Mouse (Mus musculus): ENCODE results near the gene Tmem150c. TPM values are rescaled to one million over a fixed set of nuclear protein-coding genes. Genes with fewer than 3 reads are reported as not detected.

Gene Tmem150c
- total and polyA plus RNA-seq, 3 experiments, result 0.16 TPM; not detected in 2

DNA sequence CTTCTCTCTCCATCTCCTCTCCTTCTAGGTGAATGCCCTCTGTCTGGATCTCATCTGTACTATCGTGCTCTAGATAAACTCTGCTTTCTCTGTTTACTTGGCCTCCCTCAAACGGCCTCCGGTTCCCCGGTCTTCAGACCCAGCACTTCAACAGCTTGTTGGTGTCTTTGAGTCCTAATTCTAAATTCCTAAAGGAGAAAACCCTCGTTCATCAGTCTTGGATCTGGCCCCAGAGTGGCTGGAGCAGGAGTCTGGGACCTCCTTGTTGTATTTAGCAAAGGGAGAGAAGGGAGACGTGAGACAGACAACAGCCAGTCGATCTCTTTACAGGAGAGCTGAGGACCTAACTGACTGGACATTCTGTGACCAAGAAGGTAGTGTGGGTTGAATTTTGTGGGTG lies 27.0 kb upstream of the Tmem150c start:
- Histone ChIP-seq H3K4me1 (ENCODE audit: insufficient read depth, low read depth, low read length) (no peaks in the 10 kb centered on the region), H3K27me3 (ENCODE audit: insufficient read depth, low read length) (no peaks in the 10 kb centered on the region), H3K4me3 (ENCODE audit: low read depth, low read length) (no peak overlapping the region), H3K9me3 (replicated peaks) (peaks cover 16% of the 10 kb centered on the region), H3K36me3 (replicated peaks) (no peaks in the 10 kb centered on the region)
- ATAC-seq (ENCODE audit: extremely low read depth, insufficient number of reproducible peaks, low FRiP score, poor library complexity, severe bottlenecking), result no peak
- TF ChIP-seq GATA1 (IDR thresholded peaks at IDR 0.05; ENCODE audit: borderline replicate concordance, low read length) (no peak), GATA2 (IDR thresholded peaks at IDR 0.05; ENCODE audit: borderline replicate concordance, low read depth, low read length) (no peak), TAL1 (conservative IDR thresholded peaks at IDR 0.05; ENCODE audit: low read depth, low read length) (no peak), CTCF (IDR thresholded peaks at IDR 0.05; ENCODE audit: low read depth, low read length) (no peak), POLR2AphosphoS5 (IDR thresholded peaks at IDR 0.05; ENCODE audit: insufficient replicate concordance, low read depth, low read length) (no peak)
- DNase-seq (ENCODE audit: low spot score), result no peak

DNA sequence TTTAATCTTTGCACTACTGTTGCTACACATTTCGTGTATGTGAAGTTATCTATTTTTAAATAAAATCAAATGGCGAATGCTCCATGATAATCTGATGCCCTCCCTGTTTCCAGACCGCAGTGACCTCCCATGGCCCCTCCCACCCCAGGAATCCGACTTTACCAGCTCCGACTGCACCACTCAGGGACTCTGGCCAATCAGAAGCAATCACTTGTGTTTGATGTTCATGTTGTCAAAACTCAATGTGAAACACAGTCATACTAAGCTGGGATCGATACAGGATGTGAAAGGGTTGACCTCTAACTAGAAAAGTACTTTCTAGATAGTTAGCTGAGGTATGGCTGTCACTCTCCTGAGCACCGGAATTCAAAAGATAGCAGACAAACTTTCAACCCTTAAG lies 26.3 kb upstream of the Tmem150c start:
- Histone ChIP-seq H3K9me3 (replicated peaks) (peaks cover 14% of the 10 kb centered on the region), H3K4me1 (ENCODE audit: insufficient read depth, low read depth, low read length) (no peaks in the 10 kb centered on the region), H3K36me3 (replicated peaks) (no peaks in the 10 kb centered on the region), H3K27me3 (ENCODE audit: insufficient read depth, low read length) (no peaks in the 10 kb centered on the region), H3K4me3 (ENCODE audit: low read depth, low read length) (no peak overlapping the region)
- ATAC-seq (ENCODE audit: extremely low read depth, insufficient number of reproducible peaks, low FRiP score, poor library complexity, severe bottlenecking), result no peak
- TF ChIP-seq CTCF (IDR thresholded peaks at IDR 0.05; ENCODE audit: low read depth, low read length), result no peak
- TF ChIP-seq POLR2AphosphoS5 (IDR thresholded peaks at IDR 0.05; ENCODE audit: insufficient replicate concordance, low read depth, low read length), result no peak
- TF ChIP-seq GATA2 (IDR thresholded peaks at IDR 0.05; ENCODE audit: borderline replicate concordance, low read depth, low read length), result no peak
- TF ChIP-seq TAL1 (conservative IDR thresholded peaks at IDR 0.05; ENCODE audit: low read depth, low read length), result no peak
- TF ChIP-seq GATA1 (IDR thresholded peaks at IDR 0.05; ENCODE audit: borderline replicate concordance, low read length), result no peak
- DNase-seq (ENCODE audit: low spot score), result no peak

DNA sequence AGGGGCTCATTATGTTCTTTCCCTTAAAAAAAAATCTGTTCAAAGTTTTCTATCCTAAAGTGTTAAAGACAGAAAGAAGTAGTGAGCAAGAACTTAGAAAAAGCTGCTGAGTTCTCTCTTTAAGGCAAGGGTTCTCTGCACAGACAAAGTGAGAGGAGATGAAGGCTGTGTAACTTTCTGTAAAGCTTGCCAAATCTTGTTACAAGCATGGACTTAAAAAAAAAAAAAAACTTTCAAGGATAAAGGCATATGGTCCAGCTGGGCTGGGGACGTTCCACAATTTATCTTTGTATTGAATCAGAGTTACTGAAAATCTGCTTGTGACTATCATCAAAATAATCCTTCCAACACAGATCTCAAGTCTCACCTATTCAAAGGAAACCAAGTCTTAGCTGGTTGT lies 21.4 kb upstream of the Tmem150c start:
- Histone ChIP-seq H3K9me3 (replicated peaks) (peaks cover 27% of the 10 kb centered on the region), H3K36me3 (replicated peaks) (no peaks in the 10 kb centered on the region), H3K4me3 (ENCODE audit: low read depth, low read length) (no peak overlapping the region), H3K27me3 (ENCODE audit: insufficient read depth, low read length) (no peaks in the 10 kb centered on the region), H3K4me1 (ENCODE audit: insufficient read depth, low read depth, low read length) (no peaks in the 10 kb centered on the region)
- no peak for DNase-seq (ENCODE audit: low spot score)
- ATAC-seq (ENCODE audit: extremely low read depth, insufficient number of reproducible peaks, low FRiP score, poor library complexity, severe bottlenecking), result no peak
- TF ChIP-seq POLR2AphosphoS5 (IDR thresholded peaks at IDR 0.05; ENCODE audit: insufficient replicate concordance, low read depth, low read length) (no peak), CTCF (IDR thresholded peaks at IDR 0.05; ENCODE audit: low read depth, low read length) (no peak), GATA1 (IDR thresholded peaks at IDR 0.05; ENCODE audit: borderline replicate concordance, low read length) (no peak), GATA2 (IDR thresholded peaks at IDR 0.05; ENCODE audit: borderline replicate concordance, low read depth, low read length) (no peak), TAL1 (conservative IDR thresholded peaks at IDR 0.05; ENCODE audit: low read depth, low read length) (no peak)

DNA sequence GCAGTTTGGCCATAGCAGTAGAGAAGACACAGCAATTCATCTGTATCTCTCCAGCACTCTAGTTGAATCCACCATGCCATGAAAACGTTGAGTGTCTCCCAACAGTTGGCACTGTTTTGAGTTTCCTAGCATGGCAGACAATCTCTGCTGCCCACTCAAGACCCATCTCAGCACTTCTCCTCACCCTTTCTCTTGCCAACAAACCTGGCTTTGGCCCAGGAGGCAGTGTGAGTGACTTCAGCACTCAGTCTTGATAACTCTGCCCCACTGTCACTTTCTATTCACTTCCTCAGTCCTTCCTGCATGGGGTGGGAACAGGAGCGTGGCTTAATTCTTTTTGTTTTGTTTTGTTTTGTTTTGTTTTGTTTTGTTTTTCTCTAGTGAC lies 19.2 kb upstream of the Tmem150c start:
- Histone ChIP-seq H3K4me1 (ENCODE audit: insufficient read depth, low read depth, low read length) (no peaks in the 10 kb centered on the region), H3K27me3 (ENCODE audit: insufficient read depth, low read length) (no peaks in the 10 kb centered on the region), H3K36me3 (replicated peaks) (no peaks in the 10 kb centered on the region), H3K4me3 (ENCODE audit: low read depth, low read length) (no peak overlapping the region), H3K9me3 (replicated peaks) (peaks cover 35% of the 10 kb centered on the region)
- no peak for DNase-seq (ENCODE audit: low spot score)
- TF ChIP-seq TAL1 (conservative IDR thresholded peaks at IDR 0.05; ENCODE audit: low read depth, low read length) (no peak), POLR2AphosphoS5 (IDR thresholded peaks at IDR 0.05; ENCODE audit: insufficient replicate concordance, low read depth, low read length) (no peak), GATA2 (IDR thresholded peaks at IDR 0.05; ENCODE audit: borderline replicate concordance, low read depth, low read length) (no peak), GATA1 (IDR thresholded peaks at IDR 0.05; ENCODE audit: borderline replicate concordance, low read length) (no peak), CTCF (IDR thresholded peaks at IDR 0.05; ENCODE audit: low read depth, low read length) (no peak)
- ATAC-seq (ENCODE audit: extremely low read depth, insufficient number of reproducible peaks, low FRiP score, poor library complexity, severe bottlenecking), result no peak

DNA sequence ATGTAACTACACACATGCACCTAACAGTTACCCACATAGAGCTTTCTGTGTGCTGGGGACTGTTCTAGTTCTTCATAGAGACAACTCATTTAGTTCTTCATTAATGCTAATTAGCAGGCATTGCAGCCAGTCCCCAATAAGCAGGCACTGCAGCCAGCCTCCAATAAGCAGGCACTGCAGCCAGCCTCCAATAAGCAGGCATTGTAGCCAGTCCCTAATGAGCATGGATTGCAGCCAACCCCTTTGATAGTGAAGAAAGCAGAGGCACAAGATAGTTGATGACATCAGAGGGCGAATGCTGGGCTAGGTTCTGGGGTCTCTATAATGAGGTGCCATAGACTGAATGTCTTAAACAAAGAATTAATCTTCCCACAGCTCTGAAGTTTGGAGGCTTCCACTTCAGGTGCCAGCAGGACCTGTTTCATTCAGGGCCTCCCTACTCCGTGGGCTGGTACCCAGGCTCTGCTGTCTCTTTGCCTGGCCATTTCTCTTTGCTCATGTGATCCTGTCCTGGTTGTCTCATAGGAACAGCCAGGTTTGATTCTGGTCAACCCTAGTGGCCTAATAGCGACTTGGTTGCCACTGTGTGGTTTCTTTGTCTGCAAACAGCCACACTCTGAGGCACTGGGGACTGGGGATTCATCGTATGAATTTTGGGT lies 18.6 kb upstream of the Tmem150c start:
- DNase-seq (ENCODE audit: low spot score) (no peak), ATAC-seq (ENCODE audit: extremely low read depth, insufficient number of reproducible peaks, low FRiP score, poor library complexity, severe bottlenecking) (no peak)
- peaks cover 35% of the 10 kb centered on the region for H3K9me3 ChIP-seq (replicated peaks)
- H3K4me3 ChIP-seq (ENCODE audit: low read depth, low read length), result no peak overlapping the region
- H3K27me3 ChIP-seq (ENCODE audit: insufficient read depth, low read length), result no peaks in the 10 kb centered on the region
- H3K36me3 ChIP-seq (replicated peaks), result no peaks in the 10 kb centered on the region
- H3K4me1 ChIP-seq (ENCODE audit: insufficient read depth, low read depth, low read length), result no peaks in the 10 kb centered on the region
- no peak for TF ChIP-seq CTCF (IDR thresholded peaks at IDR 0.05; ENCODE audit: low read depth, low read length)
- TF ChIP-seq GATA1 (IDR thresholded peaks at IDR 0.05; ENCODE audit: borderline replicate concordance, low read length), result no peak
- no peak for TF ChIP-seq GATA2 (IDR thresholded peaks at IDR 0.05; ENCODE audit: borderline replicate concordance, low read depth, low read length)

DNA sequence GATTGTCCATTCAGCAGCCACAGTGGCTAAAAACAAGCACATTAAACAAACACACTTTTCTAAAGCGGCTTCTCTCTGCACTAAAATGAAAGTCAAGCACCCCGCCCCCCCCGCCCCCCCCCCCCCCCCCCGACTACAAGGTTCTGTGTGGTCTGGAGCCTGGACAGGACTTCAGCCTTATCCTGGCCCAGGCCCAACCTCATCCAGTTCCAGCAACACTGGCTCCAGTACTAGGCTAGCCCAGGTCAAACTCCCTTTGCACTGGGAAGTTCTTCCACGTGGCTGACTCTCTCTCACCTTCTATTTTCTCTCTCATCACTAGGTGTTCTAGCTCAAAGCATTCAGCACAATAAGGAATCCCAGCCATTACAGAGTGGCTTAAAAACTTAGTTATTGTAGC lies 17.9 kb upstream of the Tmem150c start:
- H3K27me3 ChIP-seq (ENCODE audit: insufficient read depth, low read length), result no peaks in the 10 kb centered on the region
- no peaks in the 10 kb centered on the region for H3K36me3 ChIP-seq (replicated peaks)
- TF ChIP-seq CTCF (IDR thresholded peaks at IDR 0.05; ENCODE audit: low read depth, low read length), result no peak
- TF ChIP-seq TAL1 (conservative IDR thresholded peaks at IDR 0.05; ENCODE audit: low read depth, low read length), result no peak
- no peak for TF ChIP-seq POLR2AphosphoS5 (IDR thresholded peaks at IDR 0.05; ENCODE audit: insufficient replicate concordance, low read depth, low read length)
- TF ChIP-seq GATA1 (IDR thresholded peaks at IDR 0.05; ENCODE audit: borderline replicate concordance, low read length), result no peak
- TF ChIP-seq GATA2 (IDR thresholded peaks at IDR 0.05; ENCODE audit: borderline replicate concordance, low read depth, low read length), result no peak
- DNase-seq (ENCODE audit: low spot score) (no peak), ATAC-seq (ENCODE audit: extremely low read depth, insufficient number of reproducible peaks, low FRiP score, poor library complexity, severe bottlenecking) (no peak)
- H3K4me3 ChIP-seq (ENCODE audit: low read depth, low read length), result no peak overlapping the region
- peaks cover 35% of the 10 kb centered on the region for H3K9me3 ChIP-seq (replicated peaks)
- H3K4me1 ChIP-seq (ENCODE audit: insufficient read depth, low read depth, low read length), result no peaks in the 10 kb centered on the region

Measured in G1E (cell line).